Mouse (Mus musculus) forebrain, embryonic 12.5 days (tissue): Measurements from ENCODE around the gene Hist1h3a. TPM values are rescaled to one million over a fixed set of nuclear protein-coding genes. Genes with fewer than 3 reads are reported as not detected.
A peak's percentile ranks its signal among the peaks of the same experiment; 100 is the strongest.

Experiments used
- ATAC-seq: fragments of 200-750 bp; cut with Nextera tagmentation; 2 replicates; pipeline ENCODE4 v1.8.0; 2017; ENCODE audit warnings: moderate TSS enrichment; ENCODE audit not compliant: low FRiP score
- H3K27ac ChIP-seq: fragments of 300-500 bp; sonication (generic); 2 replicates; pipeline ENCODE4 v1.5.1; 2016; ENCODE audit warnings: mild to moderate bottlenecking
- H3K27me3 ChIP-seq: fragments of 300-500 bp; sonication (generic); 2 replicates; pipeline ENCODE4 v1.6.1; 2016; ENCODE audit warnings: mild to moderate bottlenecking
- H3K36me3 ChIP-seq: fragments of 300-500 bp; sonication (generic); replicated peaks from 2 replicates; pipeline ENCODE4 v1.6.1; 2016; ENCODE audit warnings: mild to moderate bottlenecking
- H3K4me1 ChIP-seq: fragments of 300-500 bp; sonication (generic); 2 replicates; pipeline ENCODE4 v1.6.1; 2016
- H3K4me2 ChIP-seq: fragments of 300-500 bp; sonication (generic); 2 replicates; pipeline ENCODE4 v1.6.1; 2016; ENCODE audit warnings: mild to moderate bottlenecking, moderate library complexity
- H3K4me3 ChIP-seq: fragments of 300-500 bp; sonication (generic); replicated peaks from 2 replicates; pipeline ENCODE4 v1.5.1; 2016; ENCODE audit warnings: mild to moderate bottlenecking
- H3K9ac ChIP-seq: fragments of 300-500 bp; sonication (generic); 2 replicates; pipeline ENCODE4 v1.6.1; 2016; ENCODE audit warnings: mild to moderate bottlenecking
- H3K9me3 ChIP-seq: fragments of 300-500 bp; sonication (generic); 2 replicates; pipeline ENCODE4 v1.6.1; 2016
- WGBS: fragments of 180-500 bp; shearing (Covaris S2); methylation state at CpG from one replicate; pipeline ENCODE4 v1.1.7; 2016; 5-methylcytosine and 5-hydroxymethylcytosine counted together
- polyA plus RNA-seq: library from polyadenylated mRNA; unstranded; fragments of >200 nt; fragmentation: Nextera tagmentation; extraction: Ambion mirVana; gene quantifications from 2 replicates; pipeline ENCODE4 v1.2.1, GENCODE M21; 2016

Hist1h3a gene
- polyA plus RNA-seq, 1 experiment from 2014 or later: 5.2 TPM

- under 1% methylated on average over 15 of the region's 36 CpGs for WGBS
- Histone ChIP-seq H3K9ac (peak overlapping the region; percentile 64), H3K27me3 (no peaks in the 10 kb centered on the region), H3K4me1 (peaks cover 29% of the 10 kb centered on the region), H3K4me2 (peak overlapping the region; percentile 63), H3K4me3 (peak overlapping the region; percentile 45), H3K36me3 (no peaks in the 10 kb centered on the region), H3K9me3 (no peaks in the 10 kb centered on the region), H3K27ac (peak overlapping the region; percentile 99)
- no peak for ATAC-seq
Observed at GRCm38 (mm10) chr13:23744421-23745380, 17.5 kb downstream of the Hist1h3a start.

GRCm38 (mm10) chr13:23743963-23744362, 18.2 kb downstream of the Hist1h3a start:
- no peak for ATAC-seq
- Histone ChIP-seq H3K4me2 (peak overlapping the region; percentile 63), H3K36me3 (no peaks in the 10 kb centered on the region), H3K4me3 (peak overlapping the region; percentile 45), H3K27ac (peak overlapping the region; percentile 99), H3K4me1 (peaks cover 34% of the 10 kb centered on the region), H3K27me3 (no peaks in the 10 kb centered on the region), H3K9ac (peak overlapping the region; percentile 64; the same call in 1 of the 2 replicates), H3K9me3 (no peaks in the 10 kb centered on the region)
- 44% methylated on average over 4 of the region's 4 CpGs for WGBS

- Histone ChIP-seq H3K36me3 (no peaks in the 10 kb centered on the region), H3K4me3 (no peak overlapping the region), H3K9me3 (no peaks in the 10 kb centered on the region), H3K27ac (0 out of 2 replicates have a peak overlapping the region, but pooled peaks have one; percentile 53), H3K27me3 (no peaks in the 10 kb centered on the region), H3K4me1 (peaks cover 34% of the 10 kb centered on the region), H3K4me2 (no peak overlapping the region), H3K9ac (no peak overlapping the region)
- ATAC-seq: no peak
- 88% methylated on average over 5 of the region's 5 CpGs for WGBS
Observed at GRCm38 (mm10) chr13:23743215-23743614, 19.0 kb downstream of the Hist1h3a start.

- Histone ChIP-seq H3K27me3 (no peaks in the 10 kb centered on the region), H3K27ac (no peak overlapping the region), H3K4me2 (no peak overlapping the region), H3K9ac (no peak overlapping the region), H3K9me3 (no peaks in the 10 kb centered on the region), H3K36me3 (no peaks in the 10 kb centered on the region), H3K4me1 (peaks cover 31% of the 10 kb centered on the region), H3K4me3 (no peak overlapping the region)
- ATAC-seq: no peak
Observed at GRCm38 (mm10) chr13:23742007-23742406, 20.2 kb downstream of the Hist1h3a start.

- peak overlapping the region; percentile 99 for H3K27ac ChIP-seq
- H3K36me3 ChIP-seq: no peaks in the 10 kb centered on the region
- H3K4me1 ChIP-seq: peaks cover 31% of the 10 kb centered on the region
- H3K27me3 ChIP-seq: no peaks in the 10 kb centered on the region
- no peak for ATAC-seq
- H3K9ac ChIP-seq: no peak overlapping the region
- H3K9me3 ChIP-seq: no peaks in the 10 kb centered on the region
- H3K4me3 ChIP-seq: peak overlapping the region; percentile 58; the same call in 1 of the 2 replicates
- 68% methylated on average over 5 of the region's 5 CpGs for WGBS
- peak overlapping the region; percentile 95 for H3K4me2 ChIP-seq
Observed at GRCm38 (mm10) chr13:23740910-23741309, 21.3 kb downstream of the Hist1h3a start.

- 41% methylated on average over 13 of the region's 13 CpGs for WGBS
- Histone ChIP-seq H3K4me2 (peak overlapping the region; percentile 95), H3K27me3 (no peaks in the 10 kb centered on the region), H3K36me3 (no peaks in the 10 kb centered on the region), H3K4me1 (peaks cover 31% of the 10 kb centered on the region), H3K4me3 (peak overlapping the region; percentile 58), H3K9ac (peak overlapping the region; percentile 90), H3K9me3 (no peaks in the 10 kb centered on the region), H3K27ac (peak overlapping the region; percentile 99)
- no peak for ATAC-seq
Observed at GRCm38 (mm10) chr13:23740256-23740840, 21.8 kb downstream of the Hist1h3a start.

- H3K36me3 ChIP-seq: no peaks in the 10 kb centered on the region
- peak overlapping the region; percentile 90 for H3K9ac ChIP-seq
- peaks cover 31% of the 10 kb centered on the region for H3K4me1 ChIP-seq
- WGBS: under 1% methylated on average over 14 of the region's 14 CpGs
- H3K4me2 ChIP-seq: peak overlapping the region; percentile 95
- peak overlapping the region; percentile 58 for H3K4me3 ChIP-seq
- no peaks in the 10 kb centered on the region for H3K27me3 ChIP-seq
- ATAC-seq: no peak
- no peaks in the 10 kb centered on the region for H3K9me3 ChIP-seq
- peak overlapping the region; percentile 99 for H3K27ac ChIP-seq
Observed at GRCm38 (mm10) chr13:23739922-23740252, 22.3 kb downstream of the Hist1h3a start.

GRCm38 (mm10) chr13:23739069-23739921, 22.9 kb downstream of the Hist1h3a start:
- Histone ChIP-seq H3K4me2 (peak overlapping the region; percentile 95), H3K9me3 (no peaks in the 10 kb centered on the region), H3K27me3 (no peaks in the 10 kb centered on the region), H3K27ac (peak overlapping the region; percentile 99), H3K36me3 (no peaks in the 10 kb centered on the region), H3K4me3 (peak overlapping the region; percentile 58), H3K4me1 (peaks cover 26% of the 10 kb centered on the region), H3K9ac (peak overlapping the region; percentile 90)
- ATAC-seq: peak; percentile 84
- under 1% methylated on average over 38 of the region's 39 CpGs for WGBS

GRCm38 (mm10) chr13:23738677-23739068, 23.5 kb downstream of the Hist1h3a start, which contains the start of gene Hist1h1c:
TSS of gene Hist1h1c (plus strand) at chr13:23738808.
- no peaks in the 10 kb centered on the region for H3K9me3 ChIP-seq
- peak; percentile 97 for ATAC-seq
- no peaks in the 10 kb centered on the region for H3K36me3 ChIP-seq
- peak within 1 kb of the TSS; percentile 99 for H3K27ac ChIP-seq
- no peaks in the 10 kb centered on the region for H3K27me3 ChIP-seq
- WGBS: under 1% methylated on average over 38 of the region's 38 CpGs
- H3K4me2 ChIP-seq: peak within 1 kb of the TSS; percentile 95
- peak within 1 kb of the TSS; percentile 58 for H3K4me3 ChIP-seq
- peaks cover 22% of the 10 kb centered on the region for H3K4me1 ChIP-seq
- H3K9ac ChIP-seq: peak within 1 kb of the TSS; percentile 90

- no peaks in the 10 kb centered on the region for H3K36me3 ChIP-seq
- peak overlapping the region; percentile 58; the same call in 1 of the 2 replicates for H3K4me3 ChIP-seq
- peak overlapping the region; percentile 95 for H3K4me2 ChIP-seq
- H3K27ac ChIP-seq: peak overlapping the region; percentile 99
- peaks cover 22% of the 10 kb centered on the region for H3K4me1 ChIP-seq
- ATAC-seq: no peak
- 20% methylated on average over 4 of the region's 4 CpGs for WGBS
- no peaks in the 10 kb centered on the region for H3K9me3 ChIP-seq
- no peaks in the 10 kb centered on the region for H3K27me3 ChIP-seq
- H3K9ac ChIP-seq: peak overlapping the region; percentile 36; the same call in 1 of the 2 replicates
Observed at GRCm38 (mm10) chr13:23738041-23738440, 24.1 kb downstream of the Hist1h3a start.

GRCm38 (mm10) chr13:23737091-23737490, 25.1 kb downstream of the Hist1h3a start:
- Histone ChIP-seq H3K9ac (no peak overlapping the region), H3K4me3 (no peak overlapping the region), H3K27me3 (no peaks in the 10 kb centered on the region), H3K4me2 (no peak overlapping the region), H3K9me3 (no peaks in the 10 kb centered on the region), H3K27ac (no peak overlapping the region), H3K36me3 (no peaks in the 10 kb centered on the region), H3K4me1 (peaks cover 22% of the 10 kb centered on the region)
- ATAC-seq: no peak
- 78% methylated on average over 5 of the region's 5 CpGs for WGBS
